Mouse (Mus musculus) brown adipose tissue, adult 24 weeks (tissue): ENCODE results near the gene Ripk4. TPM values are rescaled to one million over a fixed set of nuclear protein-coding genes. Genes with fewer than 3 reads are reported as not detected.

Source experiments
- H3K27ac ChIP-seq: fragments of 200-500 bp; replicated peaks from 2 replicates; pipeline ENCODE4 v1.5.1; 2012; ENCODE audit warnings: low read depth, mild to moderate bottlenecking, low read length
- H3K4me1 ChIP-seq: fragments of 200-500 bp; 2 replicates; pipeline ENCODE4 v1.6.1; 2012; ENCODE audit warnings: low read length, mixed read lengths; ENCODE audit not compliant: control insufficient read depth, insufficient read depth, insufficient read length
- H3K4me3 ChIP-seq: fragments of 200-500 bp; 2 replicates; pipeline ENCODE4 v1.5.1; 2012; ENCODE audit warnings: low read depth, mild to moderate bottlenecking, low read length, moderate library complexity; ENCODE audit not compliant: insufficient read depth
- polyA plus RNA-seq: library from polyadenylated mRNA; stranded (reverse); fragments of >200 nt; gene quantifications from 2 replicates; pipeline ENCODE4 v1.2.4, GENCODE M21; 2012; ENCODE audit not compliant: missing spikeins, insufficient read depth, insufficient read length

Gene Ripk4
- polyA plus RNA-seq, 1 experiment: 1.1 TPM

- no peak overlapping the region for H3K27ac ChIP-seq
- H3K4me1 ChIP-seq: no peaks in the 10 kb centered on the region
- no peak overlapping the region for H3K4me3 ChIP-seq
These were observed 65.8 kb downstream of the Ripk4 start for GRCm38 (mm10) chr16:97697769-97698168.

- Histone ChIP-seq H3K4me3 (no peak overlapping the region), H3K4me1 (no peaks in the 10 kb centered on the region), H3K27ac (no peak overlapping the region)
These were observed 67.9 kb downstream of the Ripk4 start for GRCm38 (mm10) chr16:97695709-97696108.

Other genes with a start within 250 kb of the Ripk4 start
- gene Fam3b, start 249.0 kb downstream of the Ripk4 start, polyA plus RNA-seq: not detected in 2 replicates
- gene Tmprss2, start 152.6 kb downstream of the Ripk4 start, polyA plus RNA-seq: not detected in 2 replicates
- gene Prdm15, start 88.1 kb upstream of the Ripk4 start, polyA plus RNA-seq: 1.9 and 4.7 TPM in 2 replicates
- gene C2cd2, start 198.8 kb upstream of the Ripk4 start, polyA plus RNA-seq: 10.8 and 22.2 TPM in 2 replicates
- gene Zbtb21, start 198.8 kb upstream of the Ripk4 start, polyA plus RNA-seq: 9.6 and 14.7 TPM in 2 replicates
- 4.6 and 7.6 TPM in 2 replicates for gene B230307C23Rik, start 233.5 kb upstream of the Ripk4 start, polyA plus RNA-seq